Mouse (Mus musculus) small intestine, adult 2 months (tissue): Measurements from ENCODE around the gene Nav1. TPM values are rescaled to one million over a fixed set of nuclear protein-coding genes. Genes with fewer than 3 reads are reported as not detected.
A peak's percentile ranks its signal among the peaks of the same experiment; 100 is the strongest.

Source experiments
- H3K27ac ChIP-seq: fragments of 200-500 bp; 2 replicates; pipeline ENCODE4 v1.5.1; 2012; ENCODE audit warnings: low read depth, low read length, control low read depth, inconsistent platforms; ENCODE audit not compliant: insufficient read depth
- H3K27me3 ChIP-seq: fragments of 200-500 bp; 2 replicates; pipeline ENCODE4 v1.6.1; 2012; ENCODE audit warnings: mild to moderate bottlenecking, moderate library complexity, low read length, inconsistent platforms; ENCODE audit not compliant: control insufficient read depth, insufficient read depth
- H3K36me3 ChIP-seq: fragments of 200-500 bp; 2 replicates; pipeline ENCODE4 v1.6.1; 2012; ENCODE audit warnings: mild to moderate bottlenecking, low read length, control low read depth, inconsistent platforms; ENCODE audit not compliant: control insufficient read depth, insufficient read depth
- H3K4me1 ChIP-seq: fragments of 200-500 bp; 2 replicates; pipeline ENCODE4 v1.6.1; 2012; ENCODE audit warnings: low read length, inconsistent platforms, mixed read lengths; ENCODE audit not compliant: control insufficient read depth, insufficient read depth, insufficient read length
- H3K4me3 ChIP-seq: fragments of 200-500 bp; 2 replicates; pipeline ENCODE4 v1.5.1; 2012; ENCODE audit warnings: low read depth, mild to moderate bottlenecking, control low read depth, inconsistent platforms, low read length, moderate library complexity
- CTCF ChIP-seq: fragments of 200-500 bp; IDR thresholded peaks from 2 replicates; pipeline ENCODE4 v1.5.1; 2012; ENCODE audit warnings: low read depth, mild to moderate bottlenecking, control low read depth, inconsistent platforms, low read length, moderate library complexity, mixed read lengths; ENCODE audit not compliant: insufficient replicate concordance, insufficient read length; ENCODE audit errors: extremely low read depth
- POLR2A ChIP-seq: fragments of 200-500 bp; IDR thresholded peaks from 2 replicates; pipeline ENCODE4 v1.6.1; 2012; ENCODE audit warnings: low read depth, mild to moderate bottlenecking, control low read depth, inconsistent platforms, low read length, moderate library complexity
- WGBS: fragments of 180-500 bp; shearing (Covaris S2); methylation state at CpG from one replicate; pipeline ENCODE4 v1.1.7; 2018; 5-methylcytosine and 5-hydroxymethylcytosine counted together
- polyA plus RNA-seq: library from polyadenylated mRNA; depleted of rRNA; stranded (reverse); fragments of >200 nt; gene quantifications from 2 replicates; pipeline ENCODE4 v1.2.3, GENCODE M21; 2012

Nav1 gene
- polyA plus RNA-seq, 1 experiment, result 6.2 TPM

- 83% methylated on average over 6 of the region's 6 CpGs for WGBS
- H3K27me3 ChIP-seq, result no peaks in the 10 kb centered on the region
- TF ChIP-seq POLR2A (no peak), CTCF (no peak)
- H3K27ac ChIP-seq, result no peak overlapping the region
- no peaks in the 10 kb centered on the region for H3K4me1 ChIP-seq
- peaks cover 17% of the 10 kb centered on the region for H3K36me3 ChIP-seq
- H3K4me3 ChIP-seq, result no peak overlapping the region
These were observed 166.1 kb downstream of the Nav1 start for GRCm38 (mm10) chr1:135440986-135441385.

DNA sequence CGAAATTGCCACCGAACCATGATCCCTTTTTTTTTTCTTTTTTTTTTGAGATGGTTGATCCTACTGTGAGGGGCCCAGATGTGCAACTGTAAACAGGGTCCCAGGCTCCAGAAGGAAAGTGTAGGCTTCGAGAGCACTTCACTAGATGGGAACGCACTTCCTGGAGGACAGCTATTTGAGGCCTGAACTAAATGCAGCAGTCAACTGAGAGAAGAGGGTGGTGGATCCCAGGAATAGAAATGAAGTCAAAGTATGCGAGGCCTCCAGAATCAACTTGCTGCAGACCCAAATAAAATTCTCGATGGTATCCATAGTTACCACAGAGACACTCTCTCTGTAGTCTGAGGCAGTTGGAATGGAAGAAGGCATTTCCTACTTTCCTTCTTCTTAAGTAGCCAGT, 168.3 kb downstream of the Nav1 start:
- no peak for TF ChIP-seq CTCF

DNA sequence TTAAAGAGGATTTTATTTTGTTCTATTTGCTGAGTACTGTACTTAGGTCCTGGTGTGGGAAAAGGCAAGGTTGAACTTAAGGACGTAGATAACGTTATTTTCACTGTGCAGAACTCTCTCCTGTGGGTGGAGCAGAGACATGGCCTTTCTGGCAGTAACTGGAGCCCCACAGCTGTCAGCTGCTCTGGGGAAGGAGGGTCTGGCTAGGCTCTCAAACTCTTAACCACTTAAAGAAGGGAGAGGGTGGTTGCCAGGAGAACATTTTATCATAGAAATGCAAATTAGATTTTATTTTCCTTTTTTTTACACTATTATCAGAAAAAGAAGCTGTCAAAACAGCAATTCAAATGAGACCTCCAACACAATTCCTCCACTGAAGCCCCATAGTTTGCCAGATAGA, 171.3 kb downstream of the Nav1 start:
- WGBS, result 0% methylated on average over 2 of the region's 2 CpGs
- no peak for TF ChIP-seq POLR2A
- no peak for TF ChIP-seq CTCF
- Histone ChIP-seq H3K27ac (no peak overlapping the region), H3K4me1 (no peaks in the 10 kb centered on the region), H3K36me3 (peaks cover 4% of the 10 kb centered on the region), H3K4me3 (no peak overlapping the region), H3K27me3 (no peaks in the 10 kb centered on the region)

More for the DNA sequence above, 168.3 kb downstream of the Nav1 start:
- Histone ChIP-seq H3K4me3 (no peak overlapping the region), H3K27me3 (no peaks in the 10 kb centered on the region), H3K36me3 (peaks cover 17% of the 10 kb centered on the region), H3K27ac (no peak overlapping the region), H3K4me1 (no peaks in the 10 kb centered on the region)
- 82% methylated on average over 6 of the region's 6 CpGs for WGBS

- Histone ChIP-seq H3K27ac (no peak overlapping the region), H3K4me1 (no peaks in the 10 kb centered on the region), H3K27me3 (no peaks in the 10 kb centered on the region), H3K4me3 (peak overlapping the region; percentile 89), H3K36me3 (no peaks in the 10 kb centered on the region)
- WGBS, result 5% methylated on average over 14 of the region's 14 CpGs
- TF ChIP-seq CTCF (no peak), POLR2A (no peak)
These were observed 176.5 kb downstream of the Nav1 start for GRCm38 (mm10) chr1:135430669-135431017.

DNA sequence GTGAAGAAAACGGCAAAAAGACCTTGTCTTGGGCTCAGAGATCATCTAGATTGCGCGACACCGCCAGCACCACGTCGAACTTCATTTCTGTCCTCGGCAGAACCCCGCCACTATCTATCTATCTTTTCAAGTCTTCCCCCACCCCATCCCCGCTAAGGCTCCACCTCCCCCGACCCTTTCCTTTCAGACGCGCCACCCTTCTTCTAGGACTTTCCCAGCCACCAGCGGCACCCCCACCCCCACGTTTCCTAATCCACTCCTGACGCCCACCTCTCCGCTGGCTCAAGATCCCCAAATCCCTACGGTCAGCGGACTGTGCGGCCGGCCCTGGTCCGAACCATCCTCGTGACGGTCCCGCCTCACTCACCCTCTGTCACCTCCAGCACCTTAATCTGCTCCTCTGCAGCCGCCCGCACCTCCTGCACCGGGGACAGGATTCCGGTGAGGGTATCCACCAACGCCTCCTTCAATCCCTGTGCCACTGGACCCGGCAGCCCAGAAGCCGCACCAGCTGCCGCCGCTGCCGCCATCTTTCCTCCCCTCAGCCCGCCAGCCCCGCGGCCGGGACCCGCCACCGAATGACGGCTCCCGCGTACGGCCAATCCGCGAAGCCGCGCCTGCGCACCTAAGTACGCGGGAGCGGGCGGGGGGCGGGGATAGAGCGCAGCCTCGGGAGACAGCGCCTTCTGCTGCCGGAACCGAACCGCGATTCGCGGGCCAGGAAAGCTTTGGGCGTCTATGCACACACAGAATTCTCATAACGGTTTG, 177.0 kb downstream of the Nav1 start, which contains the start of gene Ipo9:
Gene Ipo9 (minus strand): TSS at position 599 of the 768 bp plus-strand sequence.
- no peak within 1 kb of the TSS for H3K27ac ChIP-seq
- WGBS, result under 1% methylated on average over 65 of the region's 65 CpGs

GRCm38 (mm10) chr1:135427390-135427789, 179.7 kb downstream of the Nav1 start:
- 85% methylated on average over 6 of the region's 6 CpGs for WGBS
- Histone ChIP-seq H3K36me3 (peaks cover 7% of the 10 kb centered on the region; the same call in 1 of the 2 replicates), H3K27me3 (no peaks in the 10 kb centered on the region), H3K27ac (no peak overlapping the region), H3K4me1 (no peaks in the 10 kb centered on the region), H3K4me3 (no peak overlapping the region)
- TF ChIP-seq CTCF, result no peak
- TF ChIP-seq POLR2A, result no peak

More for the DNA sequence above, 177.0 kb downstream of the Nav1 start, which contains the start of gene Ipo9:
- H3K4me1 ChIP-seq, result no peaks in the 10 kb centered on the region
- H3K36me3 ChIP-seq, result peaks cover 2% of the 10 kb centered on the region; the same call in 1 of the 2 replicates
- peak within 1 kb of the TSS; percentile 89 for H3K4me3 ChIP-seq
- no peaks in the 10 kb centered on the region for H3K27me3 ChIP-seq
- TF ChIP-seq POLR2A (no peak), CTCF (peak; percentile 52)

- TF ChIP-seq POLR2A (no peak), CTCF (no peak)
- 93% methylated on average over 10 of the region's 10 CpGs for WGBS
- Histone ChIP-seq H3K4me3 (no peak overlapping the region), H3K27ac (no peak overlapping the region), H3K4me1 (no peaks in the 10 kb centered on the region), H3K27me3 (no peaks in the 10 kb centered on the region), H3K36me3 (peaks cover 7% of the 10 kb centered on the region; the same call in 1 of the 2 replicates)
These were observed 180.4 kb downstream of the Nav1 start for GRCm38 (mm10) chr1:135426645-135427044.

GRCm38 (mm10) chr1:135422772-135423171, 184.3 kb downstream of the Nav1 start:
- Histone ChIP-seq H3K4me3 (no peak overlapping the region), H3K27me3 (no peaks in the 10 kb centered on the region), H3K36me3 (peaks cover 17% of the 10 kb centered on the region), H3K27ac (no peak overlapping the region), H3K4me1 (no peaks in the 10 kb centered on the region)
- 86% methylated on average over 6 of the region's 6 CpGs for WGBS
- no peak for TF ChIP-seq POLR2A
- TF ChIP-seq CTCF, result no peak
